Mouse (Mus musculus) liver, adult 2 months (tissue): ENCODE measurements at regions not wholly inside any gene's neighbourhood (a gene's known extent, or its start where the extent isn't known, plus 50 kb on each side); places are given as distances from the start of the nearest gene placed in this dataset.

Experiments used
- CTCF ChIP-seq: fragments of 200-500 bp; IDR thresholded peaks from 2 replicates; pipeline ENCODE4 v1.5.1; 2011; ENCODE audit warnings: low read depth, low read length, control low read depth
- POLR2A ChIP-seq: fragments of 200-500 bp; IDR thresholded peaks from 2 replicates; pipeline ENCODE4 v1.6.1; 2011; ENCODE audit warnings: low read length, control low read depth; ENCODE audit not compliant: insufficient read depth; ENCODE audit errors: extremely low read depth

- no peak for TF ChIP-seq CTCF
- no peak for TF ChIP-seq POLR2A
Observed at GRCm38 (mm10) chr9:31684099-31684811, 220.0 kb upstream of the Tmem45b start.
